Mouse (Mus musculus) skeletal muscle tissue, adult 2 months (tissue): Measurements from ENCODE around the gene Tenm3.

Experiments used
- DNase-seq: peaks from one replicate; pipeline ENCODE4 v3.0.0-alpha.2; 2012; ENCODE audit warnings: low read depth, low spot score

The Tenm3 gene

DNA sequence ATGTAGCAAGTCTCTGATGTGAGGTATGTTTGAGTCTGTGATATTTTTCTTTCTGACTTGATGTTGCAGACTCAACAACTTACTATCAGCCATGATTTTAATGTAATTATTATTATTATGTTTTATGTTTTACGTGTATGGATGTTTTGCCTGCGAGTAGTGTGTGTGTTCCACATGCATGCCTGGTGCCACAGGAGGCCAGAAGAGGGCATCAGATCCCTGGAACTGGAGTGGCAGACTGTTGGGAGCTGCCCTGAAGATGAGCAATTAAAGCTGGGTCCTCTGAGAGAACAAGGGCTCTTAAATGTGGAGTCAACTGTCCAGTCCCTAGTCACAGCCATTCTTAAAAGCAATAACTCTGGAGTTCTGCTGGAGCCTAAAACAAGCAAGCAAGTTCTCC, 564.4 kb downstream of the Tenm3 start:
- no peak for DNase-seq

DNA sequence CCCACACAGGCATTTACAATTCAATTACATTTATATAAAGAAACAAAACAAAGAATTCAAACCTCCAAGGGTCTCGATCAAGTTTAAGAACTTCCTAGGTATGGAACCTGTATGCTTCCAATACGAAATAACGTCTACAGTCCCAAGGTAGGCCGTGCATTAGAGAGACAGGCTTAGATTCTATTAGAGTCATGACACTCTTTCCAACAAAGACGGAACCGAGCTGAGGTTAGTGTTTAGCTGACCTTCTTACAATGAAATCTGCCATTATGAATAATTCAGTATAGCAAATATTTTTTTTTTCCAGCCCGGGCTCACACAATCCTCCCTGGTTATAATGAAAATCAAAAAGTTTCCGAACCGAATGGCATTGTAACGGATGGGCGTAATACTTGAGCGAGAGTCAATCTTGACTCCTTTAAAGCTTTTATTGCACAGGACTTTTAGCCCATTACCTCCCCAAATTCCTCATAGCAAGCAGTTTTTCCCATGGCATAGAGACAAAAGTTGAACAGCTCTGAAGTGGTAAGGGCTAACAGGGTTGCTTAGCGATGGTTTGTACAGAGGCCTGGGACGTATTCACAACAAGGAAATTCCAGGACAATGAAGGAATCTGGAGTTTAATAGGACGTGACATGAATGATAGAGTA, 565.6 kb downstream of the Tenm3 start:
- no peak for DNase-seq

DNA sequence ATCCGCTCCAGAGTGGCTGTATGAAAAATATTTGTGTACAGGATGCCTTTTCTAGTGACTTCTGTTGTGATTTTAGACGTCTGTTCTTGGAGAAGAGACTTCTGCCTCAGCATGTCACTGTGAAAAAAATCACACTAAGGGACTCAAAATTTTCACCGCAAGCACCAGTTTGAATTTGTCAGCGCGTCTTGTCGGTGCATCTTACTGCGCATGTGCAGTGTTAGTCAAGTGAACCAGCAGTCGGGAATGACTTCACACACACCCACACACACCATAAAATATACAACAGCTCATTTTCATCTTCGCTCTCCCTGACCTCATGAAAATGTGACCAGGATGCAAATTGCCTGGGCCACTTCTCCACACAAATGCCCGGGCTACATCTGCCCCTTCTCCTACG, 568.7 kb downstream of the Tenm3 start:
- DNase-seq: no peak

DNA sequence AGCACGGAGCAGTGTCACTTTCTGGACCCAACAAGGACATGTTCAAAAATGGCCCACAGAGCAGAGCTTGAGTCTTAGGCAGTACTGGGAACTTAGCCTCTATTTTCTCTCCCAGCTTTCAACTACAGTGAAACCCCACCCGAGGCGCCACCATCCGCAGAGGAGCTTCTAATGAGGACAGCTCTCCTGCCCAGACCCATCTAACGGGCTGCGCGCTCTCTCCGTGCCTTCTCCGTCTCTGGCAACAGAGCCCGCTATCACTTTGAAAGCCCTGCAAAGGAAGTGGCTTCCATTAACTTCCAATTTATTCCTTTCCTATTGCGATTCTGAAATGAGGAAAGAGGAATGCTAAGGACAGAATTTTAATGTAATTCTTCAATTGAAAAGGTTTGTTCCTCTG, 569.2 kb downstream of the Tenm3 start:
- no peak for DNase-seq

DNA sequence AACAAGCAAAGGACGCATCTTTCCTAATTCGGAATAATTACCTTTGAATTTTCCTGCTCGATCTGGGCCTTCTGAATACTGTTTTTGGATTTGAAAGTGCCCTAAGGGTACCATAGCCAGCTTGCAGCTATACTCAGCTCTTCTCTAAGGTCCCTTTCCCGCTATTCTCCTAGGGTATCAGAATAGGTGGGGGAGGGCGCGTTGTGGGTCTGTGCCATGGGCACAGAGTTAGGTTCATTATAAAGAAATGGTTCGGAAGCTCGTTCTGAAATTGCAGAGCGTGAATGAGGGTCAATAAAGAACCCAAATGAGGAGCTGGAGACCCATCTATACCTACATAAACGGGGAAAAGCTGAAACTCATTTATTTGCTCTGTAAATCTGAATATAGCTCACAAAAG, 575.1 kb downstream of the Tenm3 start:
- DNase-seq: no peak

DNA sequence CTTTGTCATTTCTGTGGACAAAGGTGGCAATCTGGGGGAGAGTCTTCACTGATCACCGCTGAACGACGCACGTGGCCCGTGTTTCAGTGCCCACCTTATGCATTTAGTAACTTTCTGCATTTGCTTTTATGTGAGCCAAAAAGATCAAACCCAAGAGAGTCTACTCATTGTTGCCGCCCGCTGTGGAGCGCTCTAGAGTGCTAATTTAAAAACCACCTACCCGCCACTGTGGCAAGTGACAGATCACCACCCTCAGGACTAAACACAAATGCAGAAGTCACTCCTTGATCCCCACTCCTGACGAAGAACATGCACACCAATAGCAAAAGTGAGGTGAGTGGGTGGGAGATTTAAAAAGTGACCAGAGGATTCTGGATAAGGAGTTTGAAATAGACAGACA, 583.5 kb downstream of the Tenm3 start:
- DNase-seq: no peak

DNA sequence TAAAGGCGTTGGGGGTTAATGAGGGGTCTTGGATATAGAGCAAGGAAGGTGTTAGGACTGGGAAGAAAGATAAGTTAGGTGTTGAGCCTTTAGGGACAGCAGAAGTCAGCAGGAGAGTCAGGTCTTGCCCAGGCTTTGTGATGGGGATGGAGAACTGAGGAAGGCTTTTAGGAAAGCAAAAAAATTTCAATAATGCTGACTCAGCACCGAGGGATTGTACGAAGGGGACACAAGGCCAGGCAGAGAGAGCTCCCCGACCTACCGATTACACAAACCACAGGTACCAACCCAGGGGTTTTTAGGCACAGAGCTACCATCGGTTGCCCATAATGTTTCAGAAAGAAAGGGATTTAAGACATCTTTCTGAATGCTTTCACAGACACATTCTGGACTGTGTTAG, 583.9 kb downstream of the Tenm3 start:
- no peak for DNase-seq

DNA sequence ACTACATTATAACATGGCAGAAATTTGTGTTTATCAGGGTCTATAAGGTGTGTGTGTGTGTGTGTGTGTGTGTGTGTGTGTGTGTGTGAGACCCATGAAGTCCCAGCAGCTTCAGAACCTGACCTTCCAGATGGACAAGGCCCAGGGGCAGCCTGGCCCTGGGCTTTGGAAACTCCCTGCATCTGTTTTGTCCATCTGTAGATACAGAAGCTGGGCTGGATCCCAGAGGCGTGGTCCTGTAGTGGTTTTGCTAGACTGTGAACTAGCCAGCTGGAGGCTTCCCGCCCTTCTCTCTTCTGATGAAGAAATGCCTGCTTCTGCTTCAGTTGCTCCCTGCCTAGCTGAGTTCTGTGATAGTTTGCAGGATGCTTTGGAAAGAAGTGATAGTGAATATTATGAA, 599.9 kb downstream of the Tenm3 start:
- peak; percentile 52 for DNase-seq

DNA sequence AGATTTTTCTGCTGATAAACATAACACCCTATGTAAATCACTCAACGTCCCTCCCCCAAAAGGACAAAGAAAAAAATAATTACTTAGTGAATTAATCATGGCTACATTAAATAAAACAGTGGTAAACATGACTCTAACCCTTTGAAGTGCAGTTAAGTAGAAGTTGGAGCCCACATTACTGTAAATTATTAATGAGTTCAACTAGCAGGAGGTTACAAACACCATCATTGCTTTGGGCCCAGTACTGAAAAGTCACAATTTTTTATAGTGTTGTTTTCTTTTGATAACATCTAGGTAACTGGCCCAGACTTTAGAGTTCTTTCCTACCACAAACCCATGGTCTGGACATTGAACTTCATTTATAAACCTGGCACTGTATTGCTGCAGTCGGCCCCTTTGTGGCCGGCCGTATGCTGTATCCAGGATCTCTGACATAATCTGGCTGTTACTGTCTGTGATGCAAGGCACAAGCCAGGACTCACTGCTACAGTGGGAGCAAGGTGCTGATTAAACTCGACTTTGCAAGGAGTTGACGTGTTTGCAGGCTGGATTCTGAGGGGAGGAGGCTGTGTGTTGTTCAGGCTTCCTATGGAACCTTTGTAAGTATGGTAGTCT, 602.7 kb downstream of the Tenm3 start:
- DNase-seq: no peak

DNA sequence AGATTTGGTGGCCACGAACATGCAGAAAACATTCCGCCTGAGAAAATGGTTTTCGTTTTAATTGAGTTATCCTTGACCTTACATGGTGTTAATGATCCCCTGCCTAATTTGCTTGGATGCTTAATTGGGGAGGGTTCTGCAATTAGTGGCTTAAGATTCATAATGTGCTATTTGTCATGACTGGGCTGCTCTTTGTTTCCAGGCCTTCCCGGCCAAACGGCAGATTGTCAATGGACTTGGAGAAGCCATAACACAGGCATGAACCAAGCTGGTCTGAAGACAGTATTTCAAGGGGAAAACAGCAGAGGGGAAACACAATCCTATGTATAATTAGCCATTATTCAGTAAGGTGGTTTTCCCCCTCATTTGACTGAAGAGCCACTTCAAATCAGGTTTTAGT, 606.8 kb downstream of the Tenm3 start:
- no peak for DNase-seq

DNA sequence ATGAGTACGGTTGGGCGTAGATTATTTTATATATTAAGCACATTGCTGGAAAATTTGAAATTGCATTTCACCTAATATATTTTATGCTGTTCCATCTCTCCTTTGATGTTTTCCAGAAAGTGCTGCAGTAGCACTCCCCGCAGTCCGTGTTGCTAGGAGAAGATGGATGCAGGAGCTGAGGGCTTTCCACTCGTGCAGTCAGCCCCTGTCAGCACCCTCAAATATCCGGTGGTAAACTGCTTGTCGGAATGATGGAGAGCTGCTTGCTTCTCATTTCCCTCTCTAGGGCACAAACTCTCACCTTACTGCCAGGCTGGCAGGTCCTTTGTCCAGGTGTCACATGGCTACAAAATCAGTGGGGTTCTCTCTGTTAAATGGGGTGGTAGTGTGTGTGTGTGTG, 610.8 kb downstream of the Tenm3 start:
- DNase-seq: no peak

DNA sequence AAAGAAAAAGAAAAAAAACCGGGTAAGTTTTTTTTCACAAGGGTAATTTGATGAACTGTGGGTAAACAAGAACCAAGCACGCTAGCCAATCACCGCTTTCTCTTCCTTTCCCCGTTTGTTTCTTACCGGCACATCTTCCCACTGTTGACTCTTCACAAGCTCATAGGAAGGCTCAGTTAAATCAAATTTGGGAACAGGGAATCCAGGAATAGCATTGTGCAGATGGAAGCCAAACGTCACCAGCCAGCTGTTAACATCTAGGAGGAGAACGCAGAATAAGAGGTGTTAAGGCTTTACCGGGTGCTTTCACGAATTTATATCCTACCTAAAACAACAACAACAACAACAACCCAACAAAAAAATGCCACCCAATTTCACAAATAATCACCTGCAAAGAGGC, 611.9 kb downstream of the Tenm3 start:
- no peak for DNase-seq

DNA sequence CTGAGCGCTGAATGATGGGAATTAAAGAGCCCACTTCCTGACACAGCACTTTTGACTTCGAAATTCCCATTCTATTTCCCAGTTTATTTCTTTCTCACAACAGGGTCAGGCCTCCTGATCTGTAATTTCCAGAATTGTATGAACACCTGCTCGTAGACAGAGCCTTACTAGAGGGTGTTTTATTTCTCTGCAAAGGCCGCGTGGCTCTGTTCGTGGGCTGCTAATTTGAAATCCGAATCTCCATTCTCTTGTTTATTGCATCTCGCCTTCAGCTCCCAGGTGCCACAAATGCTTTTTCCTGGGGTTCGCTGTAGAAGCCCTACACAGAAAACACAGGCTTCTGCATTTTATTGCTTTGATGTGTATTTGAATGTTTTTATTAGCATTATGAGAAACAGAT, 612.4 kb downstream of the Tenm3 start:
- DNase-seq: no peak

DNA sequence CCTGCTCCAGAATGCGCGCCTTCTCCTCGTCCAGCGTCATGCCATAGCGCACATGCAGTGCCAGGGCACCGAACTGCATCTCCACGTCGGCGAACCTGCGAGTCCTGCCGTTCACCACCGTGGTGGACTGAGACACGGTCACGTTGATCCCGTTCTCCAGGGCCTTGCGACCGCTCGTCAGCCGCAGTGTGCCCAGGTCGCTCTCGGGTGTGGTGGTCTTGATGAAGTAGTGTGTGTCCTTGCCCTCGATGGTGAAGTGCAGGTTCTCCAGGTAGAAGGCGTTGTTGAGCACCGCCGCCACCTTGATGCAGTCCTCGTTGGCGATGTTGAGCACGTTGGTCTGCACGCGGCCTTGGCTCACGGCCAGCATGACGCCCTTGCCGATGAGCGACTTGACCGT, 615.1 kb downstream of the Tenm3 start:
- no peak for DNase-seq

DNA sequence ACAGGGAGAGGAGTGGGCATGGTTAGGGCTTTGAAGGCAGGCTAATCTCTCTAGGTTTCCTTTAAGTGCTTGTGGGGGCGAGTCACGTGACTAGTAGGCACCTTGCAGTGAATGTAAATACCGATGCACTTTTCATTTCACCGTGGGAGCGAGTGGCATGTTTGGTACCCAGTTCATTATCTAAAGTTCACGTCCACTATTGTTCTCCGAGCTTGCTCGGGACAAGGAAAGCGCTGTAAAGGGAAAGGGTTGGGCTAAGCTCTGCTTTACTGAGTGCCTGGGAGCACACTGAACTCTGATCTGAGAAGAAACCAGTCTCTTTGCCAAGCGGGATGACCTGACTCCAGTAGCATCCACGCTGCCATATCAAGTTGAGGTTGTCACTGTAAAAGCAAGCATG, 619.0 kb downstream of the Tenm3 start:
- DNase-seq: no peak

DNA sequence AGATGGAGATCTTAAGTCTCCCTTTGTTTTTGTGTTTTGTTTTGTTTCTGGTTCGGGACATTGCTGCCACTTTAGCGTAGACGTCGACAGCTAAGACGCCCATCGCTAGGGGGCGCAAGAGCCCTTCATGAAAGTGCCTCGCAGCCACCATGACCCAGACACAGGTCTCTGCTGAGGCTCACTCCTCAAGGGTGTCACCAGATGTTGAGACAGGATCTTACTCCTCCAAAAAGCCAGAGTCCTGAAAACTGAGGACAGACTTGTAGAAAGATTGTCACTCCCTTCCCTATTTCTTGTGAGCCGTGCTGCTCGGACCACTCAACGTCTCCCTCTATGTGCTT, 621.4 kb downstream of the Tenm3 start:
- DNase-seq: peak; percentile 65

DNA sequence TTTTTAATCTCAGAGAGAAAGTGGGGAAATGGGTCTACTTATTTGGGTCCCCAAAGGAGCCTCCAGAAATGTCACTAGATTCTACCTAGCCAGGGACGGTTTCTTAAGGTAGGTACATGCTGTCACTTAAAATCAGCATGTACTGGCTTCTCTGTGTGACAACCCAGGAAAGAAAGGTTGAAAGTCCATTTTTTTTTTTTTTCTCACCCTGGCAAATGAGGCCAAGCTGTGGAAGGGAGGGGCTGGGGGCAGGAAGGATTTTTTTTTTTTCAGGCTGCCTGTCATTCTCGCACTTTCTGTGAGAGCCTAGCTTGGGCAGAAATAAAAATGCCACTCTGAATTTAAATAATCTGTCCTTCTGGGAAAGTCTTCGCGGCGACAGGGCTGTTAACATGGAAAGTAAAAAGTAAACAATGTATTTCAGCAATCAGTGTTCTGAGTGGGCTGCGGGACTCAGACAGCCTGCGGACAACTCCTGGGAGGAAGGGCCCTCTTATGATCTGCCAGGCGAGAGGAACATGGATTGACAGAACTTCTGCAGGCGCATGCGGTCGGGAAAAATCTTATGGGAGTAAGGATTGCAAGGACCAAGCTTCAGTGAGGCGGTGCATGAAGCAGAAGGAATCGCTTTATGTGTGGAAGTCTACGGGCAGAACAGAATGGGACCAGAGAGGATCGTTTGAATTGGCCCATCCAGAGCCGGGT, 621.9 kb downstream of the Tenm3 start:
- DNase-seq: no peak

DNA sequence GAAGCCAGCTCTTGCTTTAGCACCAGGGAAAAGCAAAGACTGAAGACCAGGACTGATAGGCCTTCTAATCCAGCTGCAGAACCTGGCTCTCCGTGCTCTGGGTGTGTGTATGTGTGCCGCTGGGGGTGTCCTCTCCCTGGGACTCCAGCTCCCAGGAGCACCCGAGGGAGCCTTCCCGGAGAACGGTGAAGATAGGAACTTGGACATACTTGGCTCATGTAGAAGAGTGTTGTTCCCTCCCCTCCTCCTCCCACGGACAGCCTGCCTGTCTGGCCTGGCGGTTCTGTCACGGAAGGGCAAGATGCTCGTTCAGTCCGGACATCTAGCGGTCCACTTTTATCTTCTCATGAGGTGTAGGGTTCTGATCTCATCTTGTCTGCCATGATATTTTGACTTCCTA, 622.4 kb downstream of the Tenm3 start:
- no peak for DNase-seq

DNA sequence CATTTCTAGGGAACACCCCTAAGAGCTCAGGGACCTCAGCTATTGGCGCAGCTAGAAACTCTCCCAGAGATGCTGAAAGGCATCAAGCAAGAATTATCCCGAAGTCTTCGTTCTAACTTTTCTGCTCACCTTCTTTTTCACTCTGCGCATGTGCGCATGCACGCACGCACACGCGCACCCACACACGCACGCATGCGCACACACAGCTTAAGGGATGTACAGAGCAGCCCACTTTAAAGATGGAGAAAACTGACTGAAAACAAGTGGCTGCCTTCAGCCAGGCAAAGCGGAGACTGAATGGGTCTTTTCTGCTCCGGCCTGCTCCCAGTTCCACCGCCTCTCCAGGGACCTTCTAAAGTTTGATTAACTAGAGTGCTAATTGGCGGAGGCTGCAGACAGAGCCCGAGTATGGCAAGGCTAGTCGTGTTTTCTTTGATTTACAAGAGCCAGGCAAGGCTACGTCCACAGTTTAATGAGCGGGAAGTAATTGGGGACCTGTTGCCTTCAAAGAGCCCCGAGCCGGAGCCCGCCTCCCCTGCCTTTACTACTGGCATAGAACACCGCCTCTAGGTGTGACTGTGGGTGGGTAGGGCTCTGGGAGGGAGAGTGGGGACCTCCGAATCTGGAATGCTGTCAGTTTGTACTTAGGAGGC, 623.1 kb downstream of the Tenm3 start:
- no peak for DNase-seq

DNA sequence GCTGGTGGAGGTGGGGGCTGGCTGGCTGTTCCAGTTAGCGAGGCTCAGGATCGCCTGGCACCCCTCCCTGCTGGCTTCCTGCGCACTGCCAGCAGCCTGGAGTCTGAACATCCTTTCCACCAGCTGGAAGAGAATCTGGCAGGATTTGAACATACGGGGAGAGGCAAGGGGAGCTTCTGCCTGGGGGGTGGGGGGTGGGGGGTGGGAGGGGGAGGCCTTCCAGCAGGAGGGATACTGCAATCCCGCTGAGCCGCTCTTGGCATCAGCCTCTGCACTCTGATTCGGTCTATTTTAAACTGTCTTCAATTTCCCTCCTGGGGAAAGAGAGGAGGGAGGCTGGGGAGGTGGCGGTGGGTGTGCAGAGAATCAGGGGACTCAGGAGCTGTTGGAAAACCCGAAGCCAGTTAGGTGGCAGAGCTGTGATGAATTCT, 628.7 kb downstream of the Tenm3 start:
- no peak for DNase-seq

DNA sequence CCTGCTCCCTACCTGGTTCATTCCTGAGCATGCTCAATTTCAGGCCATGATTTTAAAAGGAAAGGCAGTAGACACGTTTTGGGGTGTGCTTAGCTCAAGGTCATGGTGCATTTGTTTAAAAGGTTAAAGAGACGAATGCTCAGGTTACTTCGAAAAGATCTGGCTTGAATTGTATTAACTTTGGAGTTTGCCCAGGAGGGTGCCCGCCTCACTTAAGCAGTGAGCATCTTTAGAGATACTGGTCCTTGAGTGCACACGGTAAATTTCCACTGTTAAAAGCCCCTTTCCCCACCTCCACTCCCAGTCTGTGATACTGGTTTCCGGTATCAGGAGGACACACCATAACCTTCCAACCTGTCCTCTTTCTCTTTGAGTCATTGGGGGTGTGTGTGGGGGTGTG, 629.4 kb downstream of the Tenm3 start:
- no peak for DNase-seq

DNA sequence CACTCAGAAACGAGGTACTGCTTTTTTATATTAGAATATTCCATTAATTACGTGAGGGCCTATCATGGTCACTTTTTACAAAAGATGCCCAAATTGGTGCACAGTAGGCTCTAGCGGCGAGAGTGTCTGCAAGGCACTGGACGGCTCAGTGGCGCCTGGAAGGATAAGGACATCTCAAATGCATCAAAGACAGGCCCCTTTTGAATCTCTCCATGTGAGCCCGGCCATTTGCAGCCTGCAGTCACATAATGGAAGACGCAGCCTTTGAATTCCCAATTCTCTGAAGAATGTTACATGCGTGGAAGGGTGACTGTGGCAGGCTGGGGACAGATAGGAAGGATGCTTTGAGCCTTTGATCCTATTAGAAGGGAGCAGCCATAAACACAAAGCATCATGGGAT, 631.8 kb downstream of the Tenm3 start:
- DNase-seq: no peak

DNA sequence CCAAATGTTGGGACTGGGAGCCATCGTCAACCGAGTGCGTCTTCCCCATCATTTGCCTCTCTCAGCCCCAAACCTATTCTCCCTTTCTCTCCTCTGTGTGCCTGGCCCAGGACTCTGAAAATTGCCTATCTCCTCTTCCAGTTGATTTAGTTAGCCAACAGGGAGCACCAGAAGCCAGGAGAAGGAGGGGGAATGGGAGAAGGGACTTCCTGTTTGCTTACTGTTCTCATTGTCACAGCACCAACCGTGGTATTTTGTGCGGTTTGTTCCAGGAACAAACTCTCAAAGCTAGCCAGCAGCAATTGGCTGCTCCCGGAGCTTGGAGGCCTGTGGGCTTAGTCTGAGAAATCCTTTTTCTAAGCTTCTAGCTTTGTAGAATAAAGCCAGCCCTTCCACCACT, 636.2 kb downstream of the Tenm3 start:
- peak; percentile 58 for DNase-seq
